Mouse (Mus musculus) spleen, adult 2 months (tissue): ENCODE results near the gene Pknox2. TPM values are rescaled to one million over a fixed set of nuclear protein-coding genes. Genes with fewer than 3 reads are reported as not detected.
A peak's percentile ranks its signal among the peaks of the same experiment; 100 is the strongest.

ENCODE experiments used
- DNase-seq, 2 experiments: peaks; one replicate each; pipeline versions ENCODE4 v3.0.0 to v3.0.0-alpha.2; 2012 to 2021; ENCODE audit warnings: low spot score in 2 of 2, low read depth in 1 of 2
- H3K27ac ChIP-seq: fragments of 200-500 bp; 2 replicates; pipeline ENCODE4 v1.5.1; 2012; ENCODE audit warnings: low read length, inconsistent platforms; ENCODE audit not compliant: insufficient read depth
- H3K27me3 ChIP-seq: fragments of 200-500 bp; 2 replicates; pipeline ENCODE4 v1.6.1; 2012; ENCODE audit warnings: mild to moderate bottlenecking, moderate library complexity, low read length, inconsistent platforms; ENCODE audit not compliant: control insufficient read depth, insufficient read depth
- H3K36me3 ChIP-seq: fragments of 200-500 bp; 2 replicates; pipeline ENCODE4 v1.6.1; 2012; ENCODE audit warnings: mild to moderate bottlenecking, low read length, inconsistent platforms; ENCODE audit not compliant: control insufficient read depth, insufficient read depth
- H3K4me1 ChIP-seq: fragments of 200-500 bp; 2 replicates; pipeline ENCODE4 v1.6.1; 2011; ENCODE audit warnings: inconsistent platforms; ENCODE audit not compliant: control insufficient read depth, insufficient read depth, insufficient read length
- H3K4me3 ChIP-seq: fragments of 200-500 bp; 2 replicates; pipeline ENCODE4 v1.5.1; 2011; ENCODE audit warnings: mild to moderate bottlenecking, inconsistent platforms; ENCODE audit not compliant: insufficient read depth, insufficient read length; ENCODE audit errors: extremely low read depth
- CTCF ChIP-seq: fragments of 200-500 bp; IDR thresholded peaks from 2 replicates; pipeline ENCODE4 v1.5.1; 2011; ENCODE audit warnings: mild to moderate bottlenecking, inconsistent platforms; ENCODE audit not compliant: insufficient read depth, insufficient read length, insufficient replicate concordance; ENCODE audit errors: extremely low read depth
- POLR2A ChIP-seq: fragments of 200-500 bp; IDR thresholded peaks from 2 replicates; pipeline ENCODE4 v1.6.1; 2011; ENCODE audit warnings: low read depth, low read length, inconsistent platforms
- WGBS: fragments of 180-500 bp; shearing (Covaris S2); methylation state at CpG from one replicate; pipeline ENCODE4 v1.1.7; 2018; 5-methylcytosine and 5-hydroxymethylcytosine counted together
- polyA plus RNA-seq: library from polyadenylated mRNA; depleted of rRNA; stranded (reverse); fragments of >200 nt; gene quantifications from 2 replicates; pipeline ENCODE4 v1.2.3, GENCODE M21; 2012; rRNA removed

The Pknox2 gene
- polyA plus RNA-seq: 2.9 and 4.0 TPM in 2 replicates

GRCm38 (mm10) chr9:37147359-37147685, at the start of gene Pknox2:
Gene Pknox2, minus strand, starts transcription at chr9:37147407.
- peaks cover 12% of the 10 kb centered on the region for H3K4me1 ChIP-seq
- H3K27me3 ChIP-seq: peaks cover 22% of the 10 kb centered on the region
- H3K36me3 ChIP-seq: no peaks in the 10 kb centered on the region
- peak within 1 kb of the TSS; percentile 31; the same call in 1 of the 2 replicates for H3K4me3 ChIP-seq
- DNase-seq: peak in 1 of 2 experiments; percentile 23
- peak within 1 kb of the TSS; percentile 59 for H3K27ac ChIP-seq
- TF ChIP-seq CTCF (peak; percentile 28; the same call in 1 of the 2 replicates), POLR2A (no peak)
- WGBS: 3% methylated on average over 10 of the region's 13 CpGs

GRCm38 (mm10) chr9:37188024-37188423, 40.8 kb upstream of the Pknox2 start:
- no peak overlapping the region for H3K27ac ChIP-seq
- 88% methylated on average over 3 of the region's 3 CpGs for WGBS
- no peak for TF ChIP-seq POLR2A
- TF ChIP-seq CTCF: no peak
- no peak for DNase-seq
- no peaks in the 10 kb centered on the region for H3K4me1 ChIP-seq
- H3K36me3 ChIP-seq: no peaks in the 10 kb centered on the region
- no peaks in the 10 kb centered on the region for H3K27me3 ChIP-seq
- no peak overlapping the region for H3K4me3 ChIP-seq

- Histone ChIP-seq H3K36me3 (no peaks in the 10 kb centered on the region), H3K27ac (no peak overlapping the region), H3K27me3 (no peaks in the 10 kb centered on the region), H3K4me3 (no peak overlapping the region), H3K4me1 (no peaks in the 10 kb centered on the region)
- 87% methylated on average over 5 of the region's 5 CpGs for WGBS
- DNase-seq: no peak
- TF ChIP-seq POLR2A (no peak), CTCF (no peak)
Observed at GRCm38 (mm10) chr9:37187407-37187806, 40.2 kb upstream of the Pknox2 start.

GRCm38 (mm10) chr9:37183176-37183575, 36.0 kb upstream of the Pknox2 start:
- Histone ChIP-seq H3K4me3 (no peak overlapping the region), H3K36me3 (no peaks in the 10 kb centered on the region), H3K27me3 (no peaks in the 10 kb centered on the region), H3K4me1 (no peaks in the 10 kb centered on the region), H3K27ac (no peak overlapping the region)
- 77% methylated on average over 2 of the region's 2 CpGs for WGBS
- no peak for DNase-seq
- TF ChIP-seq CTCF (no peak), POLR2A (no peak)

GRCm38 (mm10) chr9:37181596-37181995, 34.4 kb upstream of the Pknox2 start:
- 63% methylated on average over 5 of the region's 5 CpGs for WGBS
- Histone ChIP-seq H3K4me3 (no peak overlapping the region), H3K27me3 (no peaks in the 10 kb centered on the region), H3K36me3 (no peaks in the 10 kb centered on the region), H3K4me1 (no peaks in the 10 kb centered on the region), H3K27ac (no peak overlapping the region)
- no peak for DNase-seq
- no peak for TF ChIP-seq POLR2A
- no peak for TF ChIP-seq CTCF

- Histone ChIP-seq H3K27me3 (no peaks in the 10 kb centered on the region), H3K4me1 (no peaks in the 10 kb centered on the region), H3K4me3 (no peak overlapping the region), H3K36me3 (no peaks in the 10 kb centered on the region), H3K27ac (no peak overlapping the region)
- WGBS: 87% methylated on average over 4 of the region's 4 CpGs
- DNase-seq: no peak
- TF ChIP-seq POLR2A (no peak), CTCF (no peak)
Observed at GRCm38 (mm10) chr9:37179596-37179995, 32.4 kb upstream of the Pknox2 start.

- TF ChIP-seq CTCF: no peak
- TF ChIP-seq POLR2A: no peak
- H3K27me3 ChIP-seq: no peaks in the 10 kb centered on the region
- DNase-seq: no peak
- no peak overlapping the region for H3K27ac ChIP-seq
- H3K4me1 ChIP-seq: no peaks in the 10 kb centered on the region
- H3K36me3 ChIP-seq: no peaks in the 10 kb centered on the region
- WGBS: 42% methylated on average over 4 of the region's 4 CpGs
- no peak overlapping the region for H3K4me3 ChIP-seq
Observed at GRCm38 (mm10) chr9:37178911-37179310, 31.7 kb upstream of the Pknox2 start.
